Mouse (Mus musculus) kidney, embryonic 16.5 days (tissue): ENCODE measurements at regions not wholly inside any gene's neighbourhood (a gene's known extent, or its start where the extent isn't known, plus 50 kb on each side); places are given as distances from the start of the nearest gene placed in this dataset.
A peak's percentile ranks its signal among the peaks of the same experiment; 100 is the strongest.

Source experiments
- ATAC-seq: fragments of 200-750 bp; cut with Nextera tagmentation; 2 replicates; pipeline ENCODE4 v1.8.0; 2017; ENCODE audit warnings: moderate TSS enrichment; ENCODE audit not compliant: low FRiP score, low TSS enrichment
- H3K27ac ChIP-seq: fragments of 300-500 bp; sonication (generic); 2 replicates; pipeline ENCODE4 v1.5.1; 2014; ENCODE audit warnings: low read length
- H3K27me3 ChIP-seq: fragments of 300-500 bp; sonication (generic); 2 replicates; pipeline ENCODE4 v1.6.1; 2014; ENCODE audit warnings: low read length, control low read depth, mixed read lengths; ENCODE audit not compliant: insufficient read depth
- H3K36me3 ChIP-seq: fragments of 300-500 bp; sonication (generic); 2 replicates; pipeline ENCODE4 v1.6.1; 2014; ENCODE audit warnings: low read length, control low read depth, mixed read lengths; ENCODE audit not compliant: insufficient read depth
- H3K4me1 ChIP-seq: fragments of 300-500 bp; sonication (generic); 2 replicates; pipeline ENCODE4 v1.6.1; 2014; ENCODE audit warnings: low read length, control low read depth, mixed read lengths; ENCODE audit not compliant: insufficient read depth
- H3K4me2 ChIP-seq: fragments of 300-500 bp; sonication (generic); replicated peaks from 2 replicates; pipeline ENCODE4 v1.6.1; 2014; ENCODE audit warnings: low read depth, low read length
- H3K4me3 ChIP-seq: fragments of 300-500 bp; sonication (generic); 2 replicates; pipeline ENCODE4 v1.5.1; 2014; ENCODE audit warnings: mild to moderate bottlenecking, low read length
- H3K9ac ChIP-seq: fragments of 300-500 bp; sonication (generic); replicated peaks from 2 replicates; pipeline ENCODE4 v1.6.1; 2014; ENCODE audit warnings: low read length
- H3K9me3 ChIP-seq: fragments of 300-500 bp; sonication (generic); 2 replicates; pipeline ENCODE4 v1.6.1; 2016; ENCODE audit warnings: low read length, control low read depth
- WGBS: fragments of 180-500 bp; shearing (Covaris S2); extraction: QIAGEN DNeasy Blood & Tissue Kit; methylation state at CpG from one replicate; pipeline ENCODE4 v1.1.7; 2014; 5-methylcytosine and 5-hydroxymethylcytosine counted together

GRCm38 (mm10) chr3:60407426-60407825, 65.2 kb upstream of the Mbnl1 start:
- Histone ChIP-seq H3K27me3 (no peaks in the 10 kb centered on the region), H3K9ac (no peak overlapping the region), H3K4me3 (no peak overlapping the region), H3K4me2 (no peak overlapping the region), H3K4me1 (peaks cover 4% of the 10 kb centered on the region; the same call in 1 of the 2 replicates), H3K9me3 (no peaks in the 10 kb centered on the region), H3K27ac (no peak overlapping the region), H3K36me3 (no peaks in the 10 kb centered on the region)
- WGBS: 83% methylated on average over 2 of the region's 2 CpGs
- ATAC-seq: no peak

GRCm38 (mm10) chr3:60407906-60408305, 64.7 kb upstream of the Mbnl1 start:
- ATAC-seq: no peak
- H3K27ac ChIP-seq: no peak overlapping the region
- H3K27me3 ChIP-seq: no peaks in the 10 kb centered on the region
- no peak overlapping the region for H3K4me2 ChIP-seq
- no peaks in the 10 kb centered on the region for H3K36me3 ChIP-seq
- no peaks in the 10 kb centered on the region for H3K9me3 ChIP-seq
- H3K4me1 ChIP-seq: peaks cover 4% of the 10 kb centered on the region; the same call in 1 of the 2 replicates
- H3K4me3 ChIP-seq: no peak overlapping the region
- WGBS: 71% methylated on average over 1 of the region's 1 CpGs
- no peak overlapping the region for H3K9ac ChIP-seq

- Histone ChIP-seq H3K27me3 (no peaks in the 10 kb centered on the region), H3K4me2 (peak overlapping the region; percentile 46), H3K36me3 (no peaks in the 10 kb centered on the region), H3K4me3 (peak overlapping the region; percentile 38), H3K9ac (no peak overlapping the region; the same call in 1 of the 2 replicates), H3K9me3 (no peaks in the 10 kb centered on the region), H3K4me1 (peaks cover 4% of the 10 kb centered on the region; the same call in 1 of the 2 replicates), H3K27ac (peak overlapping the region; percentile 46; the same call in 1 of the 2 replicates)
- 34% methylated on average over 7 of the region's 7 CpGs for WGBS
- peak; percentile 84; the same call in 1 of the 2 replicates for ATAC-seq
Observed at GRCm38 (mm10) chr3:60408553-60409282, 63.9 kb upstream of the Mbnl1 start.

- no peak overlapping the region for H3K9ac ChIP-seq
- ATAC-seq: no peak
- peaks cover 4% of the 10 kb centered on the region; the same call in 1 of the 2 replicates for H3K4me1 ChIP-seq
- peak overlapping the region; percentile 46 for H3K4me2 ChIP-seq
- H3K4me3 ChIP-seq: no peak overlapping the region
- no peaks in the 10 kb centered on the region for H3K9me3 ChIP-seq
- H3K27me3 ChIP-seq: no peaks in the 10 kb centered on the region
- no peaks in the 10 kb centered on the region for H3K36me3 ChIP-seq
- H3K27ac ChIP-seq: no peak overlapping the region; the same call in 1 of the 2 replicates
Observed at GRCm38 (mm10) chr3:60409283-60409633, 63.4 kb upstream of the Mbnl1 start.

GRCm38 (mm10) chr3:60411746-60412145, 60.9 kb upstream of the Mbnl1 start:
- 76% methylated on average over 1 of the region's 1 CpGs for WGBS
- Histone ChIP-seq H3K9ac (no peak overlapping the region), H3K36me3 (no peaks in the 10 kb centered on the region), H3K4me2 (no peak overlapping the region), H3K4me3 (no peak overlapping the region), H3K9me3 (no peaks in the 10 kb centered on the region), H3K4me1 (peaks cover 4% of the 10 kb centered on the region; the same call in 1 of the 2 replicates), H3K27ac (no peak overlapping the region), H3K27me3 (no peaks in the 10 kb centered on the region)
- ATAC-seq: no peak

GRCm38 (mm10) chr3:60412206-60412605, 60.4 kb upstream of the Mbnl1 start:
- Histone ChIP-seq H3K27ac (no peak overlapping the region), H3K36me3 (no peaks in the 10 kb centered on the region), H3K4me2 (no peak overlapping the region), H3K9ac (no peak overlapping the region), H3K4me3 (no peak overlapping the region), H3K9me3 (no peaks in the 10 kb centered on the region), H3K4me1 (peaks cover 4% of the 10 kb centered on the region; the same call in 1 of the 2 replicates), H3K27me3 (no peaks in the 10 kb centered on the region)
- no peak for ATAC-seq

GRCm38 (mm10) chr3:60413749-60414148, 58.9 kb upstream of the Mbnl1 start:
- no peak overlapping the region for H3K4me2 ChIP-seq
- H3K36me3 ChIP-seq: no peaks in the 10 kb centered on the region
- no peaks in the 10 kb centered on the region for H3K4me1 ChIP-seq
- H3K27ac ChIP-seq: no peak overlapping the region
- WGBS: 70% methylated on average over 3 of the region's 3 CpGs
- no peak overlapping the region for H3K9ac ChIP-seq
- no peaks in the 10 kb centered on the region for H3K27me3 ChIP-seq
- no peaks in the 10 kb centered on the region for H3K9me3 ChIP-seq
- no peak for ATAC-seq
- H3K4me3 ChIP-seq: no peak overlapping the region

GRCm38 (mm10) chr3:60417001-60417400, 55.6 kb upstream of the Mbnl1 start:
- no peak overlapping the region for H3K4me3 ChIP-seq
- no peak overlapping the region for H3K9ac ChIP-seq
- H3K9me3 ChIP-seq: no peaks in the 10 kb centered on the region
- H3K4me1 ChIP-seq: no peaks in the 10 kb centered on the region
- H3K36me3 ChIP-seq: no peaks in the 10 kb centered on the region
- no peaks in the 10 kb centered on the region for H3K27me3 ChIP-seq
- no peak overlapping the region for H3K4me2 ChIP-seq
- 51% methylated on average over 1 of the region's 1 CpGs for WGBS
- no peak for ATAC-seq
- no peak overlapping the region for H3K27ac ChIP-seq

GRCm38 (mm10) chr3:60418652-60419051, 54.0 kb upstream of the Mbnl1 start:
- Histone ChIP-seq H3K9ac (no peak overlapping the region), H3K27me3 (no peaks in the 10 kb centered on the region), H3K36me3 (no peaks in the 10 kb centered on the region), H3K4me3 (no peak overlapping the region), H3K4me2 (no peak overlapping the region), H3K9me3 (no peaks in the 10 kb centered on the region), H3K4me1 (no peaks in the 10 kb centered on the region), H3K27ac (no peak overlapping the region)
- ATAC-seq: no peak

- 89% methylated on average over 3 of the region's 3 CpGs for WGBS
- no peak overlapping the region for H3K9ac ChIP-seq
- H3K27me3 ChIP-seq: no peaks in the 10 kb centered on the region
- no peak overlapping the region for H3K4me3 ChIP-seq
- no peak for ATAC-seq
- H3K9me3 ChIP-seq: no peaks in the 10 kb centered on the region
- no peaks in the 10 kb centered on the region for H3K4me1 ChIP-seq
- H3K36me3 ChIP-seq: no peaks in the 10 kb centered on the region
- H3K27ac ChIP-seq: no peak overlapping the region
- H3K4me2 ChIP-seq: no peak overlapping the region
Observed at GRCm38 (mm10) chr3:60419216-60419615, 53.4 kb upstream of the Mbnl1 start.
